Mouse (Mus musculus) liver, embryonic 14.5 days (tissue): ENCODE measurements around the gene Gulp1.

Source experiments
- CTCF ChIP-seq: IDR thresholded peaks from 2 replicates; pipeline ENCODE4 v1.5.1; 2016; ENCODE audit warnings: antibody characterized with exemption, low read depth, control low read depth
- EP300 ChIP-seq: IDR thresholded peaks from 2 replicates; pipeline ENCODE4 v1.6.1; 2016; ENCODE audit warnings: antibody characterized with exemption, low read depth

DNA sequence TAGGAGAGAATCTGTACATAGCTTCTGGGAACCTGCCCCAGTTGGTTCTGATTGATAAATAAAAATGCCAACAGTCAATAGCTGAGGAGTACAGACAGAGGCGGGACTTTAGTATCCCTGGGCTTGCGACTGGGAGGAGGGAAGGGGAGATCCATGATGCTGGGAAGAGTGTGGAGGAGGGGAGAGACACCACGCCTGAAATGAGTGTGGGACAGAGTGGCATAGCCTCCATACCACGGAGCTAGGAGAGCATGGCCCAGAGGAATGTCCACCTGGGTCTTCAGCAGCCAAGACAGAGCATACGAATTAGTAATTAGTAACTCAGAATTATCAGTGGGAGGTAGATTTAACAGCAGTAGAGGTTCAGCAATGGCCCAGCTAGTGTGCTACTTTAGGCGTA, 132.4 kb downstream of the Gulp1 start:
- TF ChIP-seq CTCF (no peak), EP300 (no peak)
